Mouse (Mus musculus) leukemia stem cell, adult 10-12 weeks (primary cell): ENCODE data around the gene Gm21969. TPM values are rescaled to one million over a fixed set of nuclear protein-coding genes. Genes with fewer than 3 reads are reported as not detected.

Experiments
- polyA plus RNA-seq: library from polyadenylated mRNA; stranded (reverse); fragments of >175 nt; gene quantifications from 2 replicates; pipeline ENCODE4 v1.2.3, GENCODE M21; 2012; ENCODE audit warnings: low replicate concordance

The Gm21969 gene
- polyA plus RNA-seq: not detected in 2 replicates

GRCm38 (mm10) chr4:139602357-139603244, at the start of gene Gm21969:
TSS of gene Gm21969 (plus strand) at chr4:139603186.

GRCm38 (mm10) chr4:139622373-139623282, 19.6 kb downstream of the Gm21969 start, which contains the start of gene Aldh4a1:
TSS of gene Aldh4a1 (plus strand) at chr4:139622866.

GRCm38 (mm10) chr4:139653238-139653637, 50.3 kb downstream of the Gm21969 start, which contains the start of gene Tas1r2:
TSS of gene Tas1r2 (plus strand) at chr4:139653538.

Other genes with a start within 250 kb of the Gm21969 start
- 1.1 and 1.4 TPM in 2 replicates for gene Iffo2, start 72.6 kb upstream of the Gm21969 start, polyA plus RNA-seq
- gene Aldh4a1, start 19.7 kb downstream of the Gm21969 start, polyA plus RNA-seq: 17.7 and 24.3 TPM in 2 replicates
- gene Tas1r2, start 50.4 kb downstream of the Gm21969 start, polyA plus RNA-seq: not detected in 2 replicates
- gene Pax7, start 230.3 kb downstream of the Gm21969 start, polyA plus RNA-seq: 0.07 TPM in 1 of 2 replicates, not detected in the other